Mouse (Mus musculus): ENCODE data around the gene Clic1. TPM values are rescaled to one million over a fixed set of nuclear protein-coding genes. Genes with fewer than 3 reads are reported as not detected.

Gene Clic1
- polyA plus RNA-seq, 1 experiment from 2014 or later, result 86.4 TPM

- Histone ChIP-seq H3K27ac (ENCODE audit: low read depth, low read length) (peak within 1 kb of the TSS; percentile 35; the same call in 1 of the 2 replicates), H3K9ac (ENCODE audit: low read depth, low read length) (peak within 1 kb of the TSS; percentile 72)
Observed at GRCm38 (mm10) chr17:35076507-35077176, 26.9 kb downstream of the Clic1 start, which contains the start of gene Ly6g6e. TSS of gene Ly6g6e (plus strand) at chr17:35076902.

GRCm38 (mm10) chr17:35077285-35077684, 27.5 kb downstream of the Clic1 start:
- no peaks in the 10 kb centered on the region for H3K9me3 ChIP-seq (replicated peaks; ENCODE audit: control insufficient read depth, low read length)
- H3K27me3 ChIP-seq (ENCODE audit: control insufficient read depth, insufficient read depth, low read length), result no peaks in the 10 kb centered on the region
- peaks cover 19% of the 10 kb centered on the region for H3K4me1 ChIP-seq (ENCODE audit: control insufficient read depth, insufficient read depth, low read length)
- no peak for ATAC-seq (replicated peaks; ENCODE audit: insufficient number of reproducible peaks, low FRiP score, low TSS enrichment)
- peak overlapping the region; percentile 67 for H3K4me2 ChIP-seq
- peak overlapping the region; percentile 35; the same call in 1 of the 2 replicates for H3K27ac ChIP-seq (ENCODE audit: low read depth, low read length)
- 43% methylated on average over 2 of the region's 2 CpGs for WGBS (ENCODE audit: insufficient replicate concordance)
- H3K4me3 ChIP-seq (ENCODE audit: low read depth, low read length), result no peak overlapping the region; the same call in 1 of the 2 replicates
- H3K9ac ChIP-seq (ENCODE audit: low read depth, low read length), result peak overlapping the region; percentile 72
- H3K36me3 ChIP-seq (ENCODE audit: control insufficient read depth, insufficient read depth, low read length), result no peaks in the 10 kb centered on the region

More at GRCm38 (mm10) chr17:35076507-35077176, 26.9 kb downstream of the Clic1 start, which contains the start of gene Ly6g6e:
- ATAC-seq (replicated peaks; ENCODE audit: insufficient number of reproducible peaks, low FRiP score, low TSS enrichment), result no peak
- Histone ChIP-seq H3K27me3 (ENCODE audit: control insufficient read depth, insufficient read depth, low read length) (no peaks in the 10 kb centered on the region), H3K9me3 (replicated peaks; ENCODE audit: control insufficient read depth, low read length) (no peaks in the 10 kb centered on the region), H3K4me1 (ENCODE audit: control insufficient read depth, insufficient read depth, low read length) (peaks cover 19% of the 10 kb centered on the region), H3K4me2 (peak within 1 kb of the TSS; percentile 67), H3K36me3 (ENCODE audit: control insufficient read depth, insufficient read depth, low read length) (no peaks in the 10 kb centered on the region), H3K4me3 (ENCODE audit: low read depth, low read length) (peak within 1 kb of the TSS; percentile 32)
- 30% methylated on average over 10 of the region's 10 CpGs for WGBS (ENCODE audit: insufficient replicate concordance)

GRCm38 (mm10) chr17:35077786-35078233, 28.0 kb downstream of the Clic1 start, which contains the start of gene Ly6g6d:
TSS of gene Ly6g6d (minus strand) at chr17:35078065.
- Histone ChIP-seq H3K27me3 (ENCODE audit: control insufficient read depth, insufficient read depth, low read length) (no peaks in the 10 kb centered on the region), H3K9me3 (replicated peaks; ENCODE audit: control insufficient read depth, low read length) (no peaks in the 10 kb centered on the region), H3K4me1 (ENCODE audit: control insufficient read depth, insufficient read depth, low read length) (peaks cover 19% of the 10 kb centered on the region), H3K36me3 (ENCODE audit: control insufficient read depth, insufficient read depth, low read length) (no peaks in the 10 kb centered on the region), H3K4me2 (peak within 1 kb of the TSS; percentile 67), H3K27ac (ENCODE audit: low read depth, low read length) (peak within 1 kb of the TSS; percentile 35; the same call in 1 of the 2 replicates), H3K9ac (ENCODE audit: low read depth, low read length) (peak within 1 kb of the TSS; percentile 72), H3K4me3 (ENCODE audit: low read depth, low read length) (peak within 1 kb of the TSS; percentile 32)
- 16% methylated on average over 14 of the region's 14 CpGs for WGBS (ENCODE audit: insufficient replicate concordance)
- ATAC-seq (replicated peaks; ENCODE audit: insufficient number of reproducible peaks, low FRiP score, low TSS enrichment), result 0 out of 2 replicates have a peak, but pooled peaks have one; percentile 31

GRCm38 (mm10) chr17:35079778-35080177, 30.0 kb downstream of the Clic1 start:
- Histone ChIP-seq H3K27ac (ENCODE audit: low read depth, low read length) (0 out of 2 replicates have a peak overlapping the region, but pooled peaks have one; percentile 15), H3K4me2 (peak overlapping the region; percentile 55), H3K4me3 (ENCODE audit: low read depth, low read length) (0 out of 2 replicates have a peak overlapping the region, but pooled peaks have one; percentile 12), H3K36me3 (ENCODE audit: control insufficient read depth, insufficient read depth, low read length) (no peaks in the 10 kb centered on the region), H3K9me3 (replicated peaks; ENCODE audit: control insufficient read depth, low read length) (no peaks in the 10 kb centered on the region), H3K4me1 (ENCODE audit: control insufficient read depth, insufficient read depth, low read length) (peaks cover 19% of the 10 kb centered on the region), H3K9ac (ENCODE audit: low read depth, low read length) (peak overlapping the region; percentile 17; the same call in 1 of the 2 replicates), H3K27me3 (ENCODE audit: control insufficient read depth, insufficient read depth, low read length) (no peaks in the 10 kb centered on the region)
- 10% methylated on average over 9 of the region's 9 CpGs for WGBS (ENCODE audit: insufficient replicate concordance)
- ATAC-seq (replicated peaks; ENCODE audit: insufficient number of reproducible peaks, low FRiP score, low TSS enrichment), result 0 out of 2 replicates have a peak, but pooled peaks have one; percentile 40

- ATAC-seq (replicated peaks; ENCODE audit: insufficient number of reproducible peaks, low FRiP score, low TSS enrichment), result no peak
- Histone ChIP-seq H3K27ac (ENCODE audit: low read depth, low read length) (0 out of 2 replicates have a peak overlapping the region, but pooled peaks have one; percentile 15), H3K4me2 (peak overlapping the region; percentile 55), H3K9ac (ENCODE audit: low read depth, low read length) (peak overlapping the region; percentile 17; the same call in 1 of the 2 replicates), H3K4me1 (ENCODE audit: control insufficient read depth, insufficient read depth, low read length) (peaks cover 19% of the 10 kb centered on the region), H3K27me3 (ENCODE audit: control insufficient read depth, insufficient read depth, low read length) (no peaks in the 10 kb centered on the region), H3K36me3 (ENCODE audit: control insufficient read depth, insufficient read depth, low read length) (no peaks in the 10 kb centered on the region), H3K9me3 (replicated peaks; ENCODE audit: control insufficient read depth, low read length) (no peaks in the 10 kb centered on the region), H3K4me3 (ENCODE audit: low read depth, low read length) (no peak overlapping the region)
- 34% methylated on average over 6 of the region's 6 CpGs for whole genome bisulfite sequencing (ENCODE audit: insufficient replicate concordance)
Observed at GRCm38 (mm10) chr17:35080248-35080647, 30.5 kb downstream of the Clic1 start.

- no peak overlapping the region for H3K4me2 ChIP-seq
- no peak overlapping the region for H3K27ac ChIP-seq (ENCODE audit: low read depth, low read length)
- WGBS (ENCODE audit: insufficient replicate concordance), result 88% methylated on average over 4 of the region's 4 CpGs
- H3K9ac ChIP-seq (ENCODE audit: low read depth, low read length), result no peak overlapping the region
- peaks cover 19% of the 10 kb centered on the region for H3K4me1 ChIP-seq (ENCODE audit: control insufficient read depth, insufficient read depth, low read length)
- no peak overlapping the region for H3K4me3 ChIP-seq (ENCODE audit: low read depth, low read length)
- H3K27me3 ChIP-seq (ENCODE audit: control insufficient read depth, insufficient read depth, low read length), result no peaks in the 10 kb centered on the region
- H3K9me3 ChIP-seq (replicated peaks; ENCODE audit: control insufficient read depth, low read length), result no peaks in the 10 kb centered on the region
- no peak for ATAC-seq (replicated peaks; ENCODE audit: insufficient number of reproducible peaks, low FRiP score, low TSS enrichment)
- H3K36me3 ChIP-seq (ENCODE audit: control insufficient read depth, insufficient read depth, low read length), result no peaks in the 10 kb centered on the region
Observed at GRCm38 (mm10) chr17:35080710-35081109, 30.9 kb downstream of the Clic1 start.

- 79% methylated on average over 16 of the region's 16 CpGs for WGBS (ENCODE audit: insufficient replicate concordance)
- peaks cover 11% of the 10 kb centered on the region for H3K4me1 ChIP-seq (ENCODE audit: control insufficient read depth, insufficient read depth, low read length)
- no peaks in the 10 kb centered on the region for H3K36me3 ChIP-seq (ENCODE audit: control insufficient read depth, insufficient read depth, low read length)
- no peaks in the 10 kb centered on the region for H3K9me3 ChIP-seq (replicated peaks; ENCODE audit: control insufficient read depth, low read length)
- no peak overlapping the region for H3K4me3 ChIP-seq (ENCODE audit: low read depth, low read length)
- H3K27me3 ChIP-seq (ENCODE audit: control insufficient read depth, insufficient read depth, low read length), result no peaks in the 10 kb centered on the region
- no peak for ATAC-seq (replicated peaks; ENCODE audit: insufficient number of reproducible peaks, low FRiP score, low TSS enrichment)
- H3K4me2 ChIP-seq, result no peak overlapping the region
- H3K9ac ChIP-seq (ENCODE audit: low read depth, low read length), result 0 out of 2 replicates have a peak overlapping the region, but pooled peaks have one; percentile 16
- no peak overlapping the region for H3K27ac ChIP-seq (ENCODE audit: low read depth, low read length)
Observed at GRCm38 (mm10) chr17:35082841-35083576, 33.2 kb downstream of the Clic1 start.

- ATAC-seq (replicated peaks; ENCODE audit: insufficient number of reproducible peaks, low FRiP score, low TSS enrichment), result no peak
- Histone ChIP-seq H3K9ac (ENCODE audit: low read depth, low read length) (no peak overlapping the region), H3K9me3 (replicated peaks; ENCODE audit: control insufficient read depth, low read length) (no peaks in the 10 kb centered on the region), H3K27me3 (ENCODE audit: control insufficient read depth, insufficient read depth, low read length) (no peaks in the 10 kb centered on the region), H3K4me1 (ENCODE audit: control insufficient read depth, insufficient read depth, low read length) (peaks cover 8% of the 10 kb centered on the region), H3K36me3 (ENCODE audit: control insufficient read depth, insufficient read depth, low read length) (no peaks in the 10 kb centered on the region), H3K27ac (ENCODE audit: low read depth, low read length) (no peak overlapping the region), H3K4me3 (ENCODE audit: low read depth, low read length) (no peak overlapping the region), H3K4me2 (no peak overlapping the region)
- 57% methylated on average over 3 of the region's 3 CpGs for WGBS (ENCODE audit: insufficient replicate concordance)
Observed at GRCm38 (mm10) chr17:35083929-35084497, 34.2 kb downstream of the Clic1 start.

All from heart, embryonic 11.5 days (tissue).